Mouse (Mus musculus): ENCODE results near the gene Lamp2. TPM values are rescaled to one million over a fixed set of nuclear protein-coding genes. Genes with fewer than 3 reads are reported as not detected.
"Not testable (repeated sequence)": the region's sequence is repeated elsewhere in the genome, so short reads cannot be mapped to it uniquely, and the experiment has no call there.

Gene Lamp2
- 55.5 and 62.9 TPM in 2 replicates for polyA plus RNA-seq (2012; rRNA removed)

GRCm38 (mm10) chrX:38455890-38456634 lies at the start of gene Lamp2:
Gene Lamp2, minus strand, starts transcription at chrX:38456454.
- peak; percentile 68 to 83 for DNase-seq (ENCODE audit: extremely low spot score in 1 of 2, low spot score in 1 of 2)

- DNase-seq (ENCODE audit: extremely low spot score in 1 of 2, low spot score in 1 of 2) = no peak
Observed at GRCm38 (mm10) chrX:38504846-38505245, 48.6 kb upstream of the Lamp2 start.

- DNase-seq (ENCODE audit: extremely low spot score in 1 of 2, low spot score in 1 of 2) = not testable (repeated sequence)
Observed at GRCm38 (mm10) chrX:38502182-38502581, 45.9 kb upstream of the Lamp2 start.

- DNase-seq (ENCODE audit: extremely low spot score in 1 of 2, low spot score in 1 of 2) = not testable (repeated sequence)
Observed at GRCm38 (mm10) chrX:38485464-38485863, 29.2 kb upstream of the Lamp2 start.

GRCm38 (mm10) chrX:38478583-38478982 lies 22.3 kb upstream of the Lamp2 start:
- no peak for DNase-seq (ENCODE audit: extremely low spot score in 1 of 2, low spot score in 1 of 2)

GRCm38 (mm10) chrX:38473537-38474299 lies 17.5 kb upstream of the Lamp2 start:
- DNase-seq (ENCODE audit: extremely low spot score in 1 of 2, low spot score in 1 of 2) = peak; percentile 11 to 71

- DNase-seq (ENCODE audit: extremely low spot score in 1 of 2, low spot score in 1 of 2) = no peak
Observed at GRCm38 (mm10) chrX:38473164-38473536, 16.9 kb upstream of the Lamp2 start.

GRCm38 (mm10) chrX:38466236-38466635 lies 10.0 kb upstream of the Lamp2 start:
- DNase-seq (ENCODE audit: extremely low spot score in 1 of 2, low spot score in 1 of 2) = no peak

GRCm38 (mm10) chrX:38463160-38463559 lies 6.9 kb upstream of the Lamp2 start:
- no peak for DNase-seq (ENCODE audit: extremely low spot score in 1 of 2, low spot score in 1 of 2)

GRCm38 (mm10) chrX:38462101-38462500 lies 5.8 kb upstream of the Lamp2 start:
- DNase-seq (ENCODE audit: extremely low spot score in 1 of 2, low spot score in 1 of 2) = no peak

GRCm38 (mm10) chrX:38460887-38461286 lies 4.6 kb upstream of the Lamp2 start:
- no peak for DNase-seq (ENCODE audit: extremely low spot score in 1 of 2, low spot score in 1 of 2)

GRCm38 (mm10) chrX:38459076-38459475 lies 2.8 kb upstream of the Lamp2 start:
- DNase-seq (ENCODE audit: extremely low spot score in 1 of 2, low spot score in 1 of 2) = no peak

GRCm38 (mm10) chrX:38456635-38457006 lies 367 bp upstream of the Lamp2 start:
- no peak for DNase-seq (ENCODE audit: extremely low spot score in 1 of 2, low spot score in 1 of 2)

GRCm38 (mm10) chrX:38455474-38455873 lies 780 bp downstream of the Lamp2 start:
- DNase-seq (ENCODE audit: extremely low spot score in 1 of 2, low spot score in 1 of 2) = no peak

- no peak for DNase-seq (ENCODE audit: extremely low spot score in 1 of 2, low spot score in 1 of 2)
Observed at GRCm38 (mm10) chrX:38454900-38455299, 1.4 kb downstream of the Lamp2 start.

GRCm38 (mm10) chrX:38453924-38454323 lies 2.3 kb downstream of the Lamp2 start:
- no peak for DNase-seq (ENCODE audit: extremely low spot score in 1 of 2, low spot score in 1 of 2)

GRCm38 (mm10) chrX:38450476-38450875 lies 5.8 kb downstream of the Lamp2 start:
- no peak for DNase-seq (ENCODE audit: extremely low spot score in 1 of 2, low spot score in 1 of 2)

GRCm38 (mm10) chrX:38445705-38446104 lies 10.5 kb downstream of the Lamp2 start:
- DNase-seq (ENCODE audit: extremely low spot score in 1 of 2, low spot score in 1 of 2) = no peak

GRCm38 (mm10) chrX:38442425-38442824 lies 13.8 kb downstream of the Lamp2 start:
- DNase-seq (ENCODE audit: extremely low spot score in 1 of 2, low spot score in 1 of 2) = no peak

- no peak for DNase-seq (ENCODE audit: extremely low spot score in 1 of 2, low spot score in 1 of 2)
Observed at GRCm38 (mm10) chrX:38439629-38440028, 16.6 kb downstream of the Lamp2 start.

- peak; percentile 53 to 86 for DNase-seq (ENCODE audit: extremely low spot score in 1 of 2, low spot score in 1 of 2)
Observed at GRCm38 (mm10) chrX:38438147-38438791, 18.0 kb downstream of the Lamp2 start.
